Mouse (Mus musculus): ENCODE results near the gene Xpa.

DNA sequence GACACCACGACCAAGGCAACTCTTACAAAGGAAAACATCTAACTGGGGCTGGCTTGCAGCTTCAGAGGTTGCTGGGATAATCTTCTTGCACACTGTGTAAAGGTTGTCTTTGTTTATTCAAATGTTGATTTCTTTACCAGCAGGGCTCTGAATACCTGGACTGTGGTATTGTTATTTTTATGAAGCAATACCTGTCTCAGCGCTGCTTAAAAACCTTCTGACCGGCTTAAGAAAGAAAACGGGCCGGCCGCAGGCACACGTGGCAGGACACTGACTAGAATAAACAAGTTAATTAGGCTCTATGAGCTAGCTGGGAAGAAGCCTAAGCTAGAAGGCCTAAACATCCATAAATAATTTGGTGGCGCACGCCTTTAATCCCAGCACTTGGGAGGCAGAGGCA, 10.2 kb downstream of the Xpa start:
- no peak for TF ChIP-seq POLR2A (IDR thresholded peaks at IDR 0.05; ENCODE audit: borderline replicate concordance, low read depth, low read length)
- TF ChIP-seq CTCF (IDR thresholded peaks at IDR 0.05; ENCODE audit: low read depth, low read length) = no peak
